Mouse (Mus musculus): ENCODE data around the gene Itpk1.

DNA sequence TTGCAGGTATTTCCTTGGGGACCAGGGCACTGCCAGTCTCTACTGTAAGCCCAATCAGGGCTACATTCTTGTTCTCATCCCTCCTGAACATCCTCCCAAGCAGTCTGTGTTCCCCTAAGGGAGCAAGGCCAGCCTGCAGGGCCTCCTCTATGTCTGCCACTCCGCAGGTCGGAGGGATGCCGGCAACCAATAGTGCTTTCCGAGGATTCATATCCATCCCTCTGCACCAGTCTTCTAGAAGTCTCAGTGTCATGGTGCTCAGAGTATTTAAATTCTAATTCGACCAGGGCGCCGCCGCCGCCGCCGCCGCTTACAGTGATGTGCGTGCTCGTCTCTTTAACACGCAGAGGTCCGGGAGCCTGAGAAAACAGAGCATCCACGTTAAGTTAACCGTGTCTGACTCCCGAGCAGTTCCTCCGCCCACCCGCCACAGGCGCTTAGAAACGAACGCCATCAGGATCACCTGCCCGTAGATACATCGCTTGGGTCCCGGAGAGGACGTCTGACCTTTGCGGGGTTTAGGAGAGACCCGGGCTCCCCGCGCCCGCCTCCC, 38.4 kb upstream of the Itpk1 start:
- TF ChIP-seq EP300 (IDR thresholded peaks at IDR 0.05; ENCODE audit: insufficient read depth, low read depth, low read length) (no peak), CTCF (IDR thresholded peaks at IDR 0.05; ENCODE audit: low read depth, low read length) (no peak)
